8 mouse cellular contexts compared by ENCODE assay signal in genomic region chr16:34806883-34807767, GRCm38 (mm10).
DNase-seq lines count a peak whose midpoint lies in the region; ATAC-seq lines count a peak whose summit lies in the region.

No protein-coding gene starts in this region.

- WGBS in embryonic facial prominence, embryonic 14.5 days = 20% methylated on average over 16 of the region's 16 CpGs
- WGBS in hindbrain, embryonic 12.5 days = 13% methylated on average over 16 of the region's 16 CpGs
- WGBS in liver, embryonic 11.5 days = 46% methylated on average over 16 of the region's 16 CpGs

- no peaks in the 10 kb centered on the region for H3K9me3 ChIP-seq in embryonic facial prominence, embryonic 14.5 days (ENCODE audit: control insufficient read depth, low read length)
- H3K9me3 ChIP-seq in hindbrain, embryonic 12.5 days (replicated peaks) = no peaks in the 10 kb centered on the region
- H3K9me3 ChIP-seq in liver, embryonic 11.5 days (ENCODE audit: control insufficient read depth, low read length) = no peaks in the 10 kb centered on the region

- no peak overlapping the region; the same call in 1 of the 2 replicates for H3K4me2 ChIP-seq in embryonic facial prominence, embryonic 14.5 days (ENCODE audit: low read depth, low read length)
- peak overlapping the region; percentile 4; the same call in 1 of the 2 replicates for H3K4me2 ChIP-seq in hindbrain, embryonic 12.5 days (replicated peaks)
- H3K4me2 ChIP-seq in liver, embryonic 11.5 days = peak overlapping the region; percentile 51

- peak; percentile 55 for ATAC-seq in embryonic facial prominence, embryonic 14.5 days (ENCODE audit: low read depth)
- no peak for ATAC-seq in hindbrain, embryonic 12.5 days (ENCODE audit: low FRiP score)
- ATAC-seq in liver, embryonic 11.5 days (replicated peaks; ENCODE audit: low FRiP score) = no peak

- no peak overlapping the region for H3K4me3 ChIP-seq in embryonic facial prominence, embryonic 14.5 days (ENCODE audit: low read depth, low read length)
- no peak overlapping the region for H3K4me3 ChIP-seq in hindbrain, embryonic 12.5 days
- H3K4me3 ChIP-seq in liver, embryonic 11.5 days (ENCODE audit: low read depth, low read length) = no peak overlapping the region; the same call in 1 of the 2 replicates

- no peaks in the 10 kb centered on the region for H3K36me3 ChIP-seq in embryonic facial prominence, embryonic 14.5 days (ENCODE audit: control insufficient read depth, insufficient read depth, low read length)
- H3K36me3 ChIP-seq in hindbrain, embryonic 12.5 days = no peaks in the 10 kb centered on the region
- H3K36me3 ChIP-seq in liver, embryonic 11.5 days (ENCODE audit: control insufficient read depth, insufficient read depth, low read length) = no peaks in the 10 kb centered on the region

- H3K27me3 ChIP-seq in embryonic facial prominence, embryonic 14.5 days (replicated peaks; ENCODE audit: control insufficient read depth, insufficient read depth, low read length) = no peaks in the 10 kb centered on the region
- H3K27me3 ChIP-seq in hindbrain, embryonic 12.5 days = no peaks in the 10 kb centered on the region; the same call in 1 of the 2 replicates
- no peaks in the 10 kb centered on the region for H3K27me3 ChIP-seq in liver, embryonic 11.5 days (replicated peaks; ENCODE audit: control insufficient read depth, insufficient read depth, low read length)

- DNase-seq in embryo, embryonic 10 days (ENCODE audit: low spot score) = peak; percentile 56
- DNase-seq in embryonic facial prominence, embryonic 14.5 days (ENCODE audit: low spot score) = peak; percentile 46
- DNase-seq in liver, embryonic 11.5 days (ENCODE audit: low spot score) = no peak
- DNase-seq in ovary, postnatal 14 days (ENCODE audit: low spot score) = peak; percentile 11
- DNase-seq in cerebellum, adult 11 months = no peak
- no peak for DNase-seq in cerebellum, adult 9-10 months
- no peak for DNase-seq in cerebellum, postnatal 36 days

- H3K9ac ChIP-seq in embryonic facial prominence, embryonic 14.5 days (ENCODE audit: low read depth, low read length) = no peak overlapping the region
- no peak overlapping the region for H3K9ac ChIP-seq in hindbrain, embryonic 12.5 days
- H3K9ac ChIP-seq in liver, embryonic 11.5 days (ENCODE audit: low read depth, low read length) = peak overlapping the region; percentile 25; the same call in 1 of the 2 replicates

- H3K27ac ChIP-seq in embryonic facial prominence, embryonic 14.5 days (replicated peaks; ENCODE audit: low read depth, low read length) = no peak overlapping the region
- H3K27ac ChIP-seq in hindbrain, embryonic 12.5 days = no peak overlapping the region
- no peak overlapping the region for H3K27ac ChIP-seq in liver, embryonic 11.5 days (ENCODE audit: low read depth, low read length)

- peaks cover 20% of the 10 kb centered on the region for H3K4me1 ChIP-seq in embryonic facial prominence, embryonic 14.5 days (ENCODE audit: control insufficient read depth, insufficient read depth, low read length)
- H3K4me1 ChIP-seq in hindbrain, embryonic 12.5 days = peaks cover 20% of the 10 kb centered on the region
- peaks cover 9% of the 10 kb centered on the region; the same call in 1 of the 2 replicates for H3K4me1 ChIP-seq in liver, embryonic 11.5 days (replicated peaks; ENCODE audit: control insufficient read depth, insufficient read depth, low read length)

Comparison
In these comparisons a context has a peak if more than half of its experiments do, and no peak if none do; other contexts are left out.
1. DNase-seq: peak in embryo, embryonic 10 days (single experiment), embryonic facial prominence, embryonic 14.5 days (single experiment) and ovary, postnatal 14 days (single experiment); none in liver, embryonic 11.5 days (single experiment), cerebellum, adult 11 months (single experiment), cerebellum, adult 9-10 months (single experiment) and cerebellum, postnatal 36 days (0 of 2).